Mouse (Mus musculus): ENCODE results near the gene Rgma.

The Rgma gene

GRCm38 (mm10) chr7:73375257-73376100 is at the start of gene Rgma:
Gene Rgma (plus strand): TSS chr7:73375509.
- no peak for DNase-seq

- DNase-seq: no peak
These were observed 49.1 kb upstream of the Rgma start for GRCm38 (mm10) chr7:73326236-73326635.

GRCm38 (mm10) chr7:73326680-73327079 is 48.6 kb upstream of the Rgma start:
- DNase-seq: no peak

- DNase-seq: no peak
These were observed 48.1 kb upstream of the Rgma start for GRCm38 (mm10) chr7:73327193-73327592.

GRCm38 (mm10) chr7:73327652-73328051 is 47.7 kb upstream of the Rgma start:
- no peak for DNase-seq

- DNase-seq: no peak
These were observed 46.6 kb upstream of the Rgma start for GRCm38 (mm10) chr7:73328653-73329207.

- DNase-seq: no peak
These were observed 44.6 kb upstream of the Rgma start for GRCm38 (mm10) chr7:73330754-73331153.

GRCm38 (mm10) chr7:73331645-73332044 is 43.7 kb upstream of the Rgma start:
- DNase-seq: no peak

GRCm38 (mm10) chr7:73333398-73333988 is 41.8 kb upstream of the Rgma start:
- no peak for DNase-seq

- DNase-seq: no peak
These were observed 40.4 kb upstream of the Rgma start for GRCm38 (mm10) chr7:73334883-73335282.

GRCm38 (mm10) chr7:73336380-73336779 is 38.9 kb upstream of the Rgma start:
- DNase-seq: no peak

GRCm38 (mm10) chr7:73338353-73338752 is 37.0 kb upstream of the Rgma start:
- DNase-seq: no peak

GRCm38 (mm10) chr7:73343852-73344251 is 31.5 kb upstream of the Rgma start:
- no peak for DNase-seq

- no peak for DNase-seq
These were observed 26.7 kb upstream of the Rgma start for GRCm38 (mm10) chr7:73348585-73349124.

GRCm38 (mm10) chr7:73349158-73349557 is 26.2 kb upstream of the Rgma start:
- DNase-seq: no peak

- no peak for DNase-seq
These were observed 20.1 kb upstream of the Rgma start for GRCm38 (mm10) chr7:73355229-73355628.

- DNase-seq: no peak
These were observed 18.4 kb upstream of the Rgma start for GRCm38 (mm10) chr7:73356901-73357300.

GRCm38 (mm10) chr7:73357626-73358025 is 17.7 kb upstream of the Rgma start:
- DNase-seq: no peak

- DNase-seq: no peak
These were observed 9.8 kb upstream of the Rgma start for GRCm38 (mm10) chr7:73365511-73365910.

- DNase-seq: no peak
These were observed 9.3 kb upstream of the Rgma start for GRCm38 (mm10) chr7:73365965-73366364.

- no peak for DNase-seq
These were observed 7.4 kb upstream of the Rgma start for GRCm38 (mm10) chr7:73367681-73368464.

GRCm38 (mm10) chr7:73369992-73370391 is 5.3 kb upstream of the Rgma start:
- DNase-seq: no peak

Data from spleen, adult 18-20 months (tissue).